Mouse (Mus musculus) MEL (cell line): ENCODE data around the gene Tmem212.

Experiments used
- CTCF ChIP-seq, 3 experiments: IDR thresholded peaks in 2 of 3; conservative IDR thresholded peaks in 1 of 3; 2 replicates each; pipeline ENCODE4 v1.5.1; 2011 to 2012; ENCODE audit warnings: low read length in 3 of 3, low read depth in 2 of 3, mild to moderate bottlenecking in 2 of 3, improper control_type of control experiment in 1 of 3, inconsistent platforms in 1 of 3, mixed read lengths in 1 of 3, moderate library complexity in 1 of 3; ENCODE audit not compliant: control insufficient read depth in 1 of 3, insufficient read depth in 1 of 3, poor library complexity in 1 of 3, severe bottlenecking in 1 of 3
- EP300 ChIP-seq, 2 experiments: IDR thresholded peaks; 2 replicates each; pipeline ENCODE4 v1.6.1; 2011; ENCODE audit warnings: improper control_type of control experiment in 2 of 2, low read length in 2 of 2, low read depth in 1 of 2, mild to moderate bottlenecking in 1 of 2

GRCm38 (mm10) chr3:27862821-27863740 lies 33.1 kb downstream of the Tmem212 start:
- TF ChIP-seq CTCF (IDR thresholded peaks at IDR 0.05 in 2 of 3, conservative IDR thresholded peaks at IDR 0.05 in 1 of 3; ENCODE audit: control insufficient read depth in 1 of 3, insufficient read depth in 1 of 3, low read depth in 2 of 3, low read length in 3 of 3, poor library complexity in 1 of 3, severe bottlenecking in 1 of 3) (no peak), EP300 (IDR thresholded peaks at IDR 0.05; ENCODE audit: low read depth in 1 of 2, low read length in 2 of 2) (no peak)
